Mouse (Mus musculus): Measurements from ENCODE around the gene Arhgap10. TPM values are rescaled to one million over a fixed set of nuclear protein-coding genes. Genes with fewer than 3 reads are reported as not detected.

The Arhgap10 gene
- polyA plus RNA-seq, 1 experiment from 2014 or later: 3.9 TPM

- Histone ChIP-seq H3K4me3 (ENCODE audit: low read depth, low read length) (no peak overlapping the region), H3K4me1 (ENCODE audit: insufficient read depth) (peaks cover 10% of the 10 kb centered on the region; the same call in 1 of the 2 replicates), H3K4me2 (ENCODE audit: low read depth, low read length) (no peak overlapping the region), H3K9ac (replicated peaks) (no peak overlapping the region), H3K27me3 (ENCODE audit: insufficient read depth, low read length) (no peaks in the 10 kb centered on the region), H3K27ac (ENCODE audit: low read depth) (no peak overlapping the region), H3K36me3 (replicated peaks; ENCODE audit: insufficient read depth, low read length) (no peaks in the 10 kb centered on the region), H3K9me3 (ENCODE audit: low read length) (no peaks in the 10 kb centered on the region)
- WGBS (ENCODE audit: insufficient replicate concordance): 82% methylated on average over 6 of the region's 6 CpGs
- DNase-seq (no peak), ATAC-seq (no peak)
- TF ChIP-seq EP300 (IDR thresholded peaks at IDR 0.05; ENCODE audit: low read depth) (no peak), CTCF (IDR thresholded peaks at IDR 0.05; ENCODE audit: low read depth) (peak; percentile 52)
Measured at GRCm38 (mm10) chr8:77440324-77440880, 77.4 kb downstream of the Arhgap10 start.

DNA sequence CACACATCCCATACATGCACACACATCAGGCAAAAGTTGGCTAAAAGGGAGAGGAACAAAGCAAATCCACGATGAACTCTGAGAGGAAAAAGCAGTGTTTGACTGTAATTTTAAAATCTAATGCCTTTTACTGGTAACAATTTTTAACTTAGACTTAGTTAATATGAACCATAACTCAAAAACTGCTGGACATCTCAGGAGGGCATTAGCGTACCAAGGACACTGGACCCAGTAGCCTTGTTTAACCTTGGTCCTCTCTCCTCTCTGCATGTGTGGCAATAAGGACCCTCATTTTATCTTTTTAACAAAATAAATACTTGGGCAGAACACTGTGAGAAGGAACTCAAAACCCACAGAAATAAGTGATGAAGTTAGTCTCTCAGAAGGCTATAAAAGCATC, 78.1 kb downstream of the Arhgap10 start:
- 85% methylated on average over 2 of the region's 2 CpGs for WGBS (ENCODE audit: insufficient replicate concordance)
- Histone ChIP-seq H3K27me3 (ENCODE audit: insufficient read depth, low read length) (no peaks in the 10 kb centered on the region), H3K4me3 (ENCODE audit: low read depth, low read length) (no peak overlapping the region), H3K4me1 (ENCODE audit: insufficient read depth) (peaks cover 10% of the 10 kb centered on the region; the same call in 1 of the 2 replicates), H3K4me2 (ENCODE audit: low read depth, low read length) (no peak overlapping the region), H3K9me3 (ENCODE audit: low read length) (no peaks in the 10 kb centered on the region), H3K36me3 (replicated peaks; ENCODE audit: insufficient read depth, low read length) (no peaks in the 10 kb centered on the region), H3K27ac (ENCODE audit: low read depth) (no peak overlapping the region), H3K9ac (replicated peaks) (no peak overlapping the region)
- TF ChIP-seq CTCF (IDR thresholded peaks at IDR 0.05; ENCODE audit: low read depth) (no peak), EP300 (IDR thresholded peaks at IDR 0.05; ENCODE audit: low read depth) (no peak)
- DNase-seq (no peak), ATAC-seq (no peak)

GRCm38 (mm10) chr8:77437807-77438493, 79.8 kb downstream of the Arhgap10 start:
- H3K27me3 ChIP-seq (ENCODE audit: insufficient read depth, low read length): no peaks in the 10 kb centered on the region
- DNase-seq (peak; percentile 75), ATAC-seq (peak; percentile 76)
- no peaks in the 10 kb centered on the region for H3K36me3 ChIP-seq (replicated peaks; ENCODE audit: insufficient read depth, low read length)
- H3K27ac ChIP-seq (ENCODE audit: low read depth): peak overlapping the region; percentile 48
- WGBS (ENCODE audit: insufficient replicate concordance): 59% methylated on average over 9 of the region's 9 CpGs
- H3K9ac ChIP-seq (replicated peaks): no peak overlapping the region
- no peaks in the 10 kb centered on the region for H3K9me3 ChIP-seq (ENCODE audit: low read length)
- no peak overlapping the region for H3K4me2 ChIP-seq (ENCODE audit: low read depth, low read length)
- no peak overlapping the region for H3K4me3 ChIP-seq (ENCODE audit: low read depth, low read length)
- peaks cover 10% of the 10 kb centered on the region; the same call in 1 of the 2 replicates for H3K4me1 ChIP-seq (ENCODE audit: insufficient read depth)
- no peak for TF ChIP-seq EP300 (IDR thresholded peaks at IDR 0.05; ENCODE audit: low read depth)
- no peak for TF ChIP-seq CTCF (IDR thresholded peaks at IDR 0.05; ENCODE audit: low read depth)

DNA sequence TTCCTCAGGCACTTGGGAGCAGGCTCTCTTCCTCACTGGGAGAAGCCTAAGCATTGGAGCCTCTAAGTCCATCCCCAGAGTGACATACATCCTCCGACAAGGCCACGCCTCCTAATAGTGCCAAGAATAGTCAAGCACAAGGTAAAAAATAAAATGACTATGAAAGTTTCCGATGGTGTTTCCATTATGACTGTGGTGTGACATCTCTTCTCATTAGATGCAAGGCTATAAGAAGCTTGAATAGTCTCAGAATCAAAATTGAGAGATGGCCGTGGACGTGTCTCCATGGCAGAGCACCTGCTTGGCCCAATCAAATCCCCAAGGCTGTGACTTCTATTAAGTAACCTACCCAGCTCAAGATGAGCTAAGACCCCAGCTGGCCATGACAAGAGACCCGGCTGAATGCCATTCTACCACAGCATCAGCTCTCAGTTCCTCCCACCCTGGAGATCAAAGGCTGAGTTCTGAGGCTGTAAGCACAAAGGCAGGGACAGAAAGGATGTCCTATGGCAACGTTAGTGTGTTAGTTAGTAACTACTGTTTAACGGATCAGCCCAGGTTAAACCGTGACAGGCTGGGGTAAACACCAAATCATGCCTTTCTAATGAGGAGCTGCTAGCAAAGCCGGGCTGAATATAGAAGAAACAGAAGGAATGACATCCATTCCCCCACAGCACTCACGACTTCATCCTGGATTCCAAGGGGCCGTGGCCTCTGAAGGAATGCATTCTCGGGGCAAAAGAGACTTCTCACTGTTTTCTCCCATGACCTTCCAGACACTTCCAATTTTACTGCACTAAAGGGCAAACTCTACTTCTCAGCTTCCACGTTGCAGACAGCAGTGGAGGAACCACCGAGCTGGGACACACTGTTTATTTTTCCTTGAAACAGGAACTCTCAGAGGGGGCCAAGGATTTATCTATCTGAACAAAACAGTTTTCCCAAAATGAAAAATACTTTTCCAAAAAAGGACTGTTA, 81.5 kb downstream of the Arhgap10 start:
- no peak overlapping the region for H3K4me2 ChIP-seq (ENCODE audit: low read depth, low read length)
- peaks cover 10% of the 10 kb centered on the region; the same call in 1 of the 2 replicates for H3K4me1 ChIP-seq (ENCODE audit: insufficient read depth)
- H3K27ac ChIP-seq (ENCODE audit: low read depth): no peak overlapping the region
- H3K9me3 ChIP-seq (ENCODE audit: low read length): no peaks in the 10 kb centered on the region
- no peak overlapping the region for H3K9ac ChIP-seq (replicated peaks)
- H3K4me3 ChIP-seq (ENCODE audit: low read depth, low read length): no peak overlapping the region
- H3K27me3 ChIP-seq (ENCODE audit: insufficient read depth, low read length): no peaks in the 10 kb centered on the region
- ATAC-seq (0 out of 2 replicates have a peak, but pooled peaks have one; percentile 6), DNase-seq (no peak)
- TF ChIP-seq EP300 (IDR thresholded peaks at IDR 0.05; ENCODE audit: low read depth) (no peak), CTCF (IDR thresholded peaks at IDR 0.05; ENCODE audit: low read depth) (no peak)
- 57% methylated on average over 15 of the region's 15 CpGs for WGBS (ENCODE audit: insufficient replicate concordance)
- H3K36me3 ChIP-seq (replicated peaks; ENCODE audit: insufficient read depth, low read length): no peaks in the 10 kb centered on the region

DNA sequence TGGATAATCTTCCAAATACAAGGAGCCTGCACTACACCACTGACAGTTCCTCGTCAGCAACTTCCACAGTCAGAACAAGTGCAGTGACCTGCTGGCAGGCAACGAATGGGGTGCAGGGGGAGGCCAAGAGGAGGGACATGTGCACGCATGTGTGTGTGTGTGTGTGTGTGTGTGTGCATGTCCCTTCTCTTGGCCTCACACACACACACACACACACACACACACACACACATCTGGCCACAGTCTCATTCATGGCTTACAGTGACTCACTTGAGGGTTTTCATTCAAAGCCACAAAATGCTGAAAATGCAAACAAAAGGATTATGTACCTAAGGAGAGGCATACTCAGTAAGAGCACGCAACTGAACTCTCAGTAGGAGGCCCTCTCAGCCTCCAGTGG, 84.5 kb downstream of the Arhgap10 start:
- Histone ChIP-seq H3K27me3 (ENCODE audit: insufficient read depth, low read length) (no peaks in the 10 kb centered on the region), H3K4me2 (ENCODE audit: low read depth, low read length) (no peak overlapping the region), H3K4me1 (ENCODE audit: insufficient read depth) (peaks cover 6% of the 10 kb centered on the region; the same call in 1 of the 2 replicates), H3K27ac (ENCODE audit: low read depth) (no peak overlapping the region), H3K9ac (replicated peaks) (no peak overlapping the region), H3K36me3 (replicated peaks; ENCODE audit: insufficient read depth, low read length) (no peaks in the 10 kb centered on the region), H3K9me3 (ENCODE audit: low read length) (no peaks in the 10 kb centered on the region), H3K4me3 (ENCODE audit: low read depth, low read length) (no peak overlapping the region)
- no peak for DNase-seq
- TF ChIP-seq EP300 (IDR thresholded peaks at IDR 0.05; ENCODE audit: low read depth) (no peak), CTCF (IDR thresholded peaks at IDR 0.05; ENCODE audit: low read depth) (no peak)
- 0 out of 2 replicates have a peak, but pooled peaks have one; percentile 21 for ATAC-seq
- 53% methylated on average over 4 of the region's 4 CpGs for WGBS (ENCODE audit: insufficient replicate concordance)

GRCm38 (mm10) chr8:77432726-77433125, 85.0 kb downstream of the Arhgap10 start:
- Histone ChIP-seq H3K9me3 (ENCODE audit: low read length) (no peaks in the 10 kb centered on the region), H3K36me3 (replicated peaks; ENCODE audit: insufficient read depth, low read length) (no peaks in the 10 kb centered on the region), H3K27me3 (ENCODE audit: insufficient read depth, low read length) (no peaks in the 10 kb centered on the region), H3K4me2 (ENCODE audit: low read depth, low read length) (no peak overlapping the region), H3K27ac (ENCODE audit: low read depth) (no peak overlapping the region), H3K4me3 (ENCODE audit: low read depth, low read length) (no peak overlapping the region), H3K9ac (replicated peaks) (no peak overlapping the region), H3K4me1 (ENCODE audit: insufficient read depth) (peaks cover 5% of the 10 kb centered on the region; the same call in 1 of the 2 replicates)
- 77% methylated on average over 10 of the region's 10 CpGs for WGBS (ENCODE audit: insufficient replicate concordance)
- DNase-seq: no peak
- TF ChIP-seq EP300 (IDR thresholded peaks at IDR 0.05; ENCODE audit: low read depth): no peak
- TF ChIP-seq CTCF (IDR thresholded peaks at IDR 0.05; ENCODE audit: low read depth): no peak
- no peak for ATAC-seq

Data from liver, postnatal 0 days (tissue).